Comparison of ENCODE assay signal across 12 mouse cellular contexts in genomic region chr7:30564970-30565571, GRCm38 (mm10). TPM values are rescaled to one million over a fixed set of nuclear protein-coding genes. Genes with fewer than 3 reads are reported as not detected.
DNase-seq lines count a peak whose midpoint lies in the region; ATAC-seq lines count a peak whose summit lies in the region.
"Had no signal": no experiment of that assay in that cellular context is flagged by ENCODE, and none has a peak within 500 bp of the region (broad histone marks: within the 10 kb centered on the region; RNA-seq: fewer than 3 reads in every experiment).

Gene Igflr1, plus strand, starts transcription at chr7:30565427.

- H3K4me3 ChIP-seq in liver, embryonic 11.5 days (ENCODE audit: low read depth, low read length), result no peak within 1 kb of the TSS
- no peak within 1 kb of the TSS; the same call in 1 of the 2 replicates for H3K4me3 ChIP-seq in forebrain, embryonic 15.5 days
- H3K4me3 ChIP-seq in midbrain, embryonic 15.5 days, result no peak within 1 kb of the TSS

- WGBS in liver, embryonic 11.5 days, result 93% methylated on average over 12 of the region's 12 CpGs
- WGBS in forebrain, embryonic 15.5 days, result 95% methylated on average over 12 of the region's 12 CpGs
- WGBS in midbrain, embryonic 15.5 days, result 92% methylated on average over 12 of the region's 12 CpGs

- peak; percentile 1 for DNase-seq in adrenal gland, postnatal 25 days
- no peak for DNase-seq in adrenal gland, adult 8-10 months
- no peak for DNase-seq in liver, embryonic 11.5 days (ENCODE audit: low spot score)
- no peak for DNase-seq in liver
- no peak for DNase-seq in retina, postnatal 1 day
- DNase-seq in right cerebral cortex, adult 18-20 months, result no peak
- DNase-seq: cerebellum, postnatal 25 days; gastrocnemius, postnatal 25 days; thymus, postnatal 25 days had no signal

- ATAC-seq in liver, embryonic 11.5 days (replicated peaks; ENCODE audit: low FRiP score), result no peak
- ATAC-seq in forebrain, embryonic 15.5 days (replicated peaks), result no peak
- no peak for ATAC-seq in midbrain, embryonic 15.5 days (replicated peaks)

- H3K27ac ChIP-seq in liver, embryonic 11.5 days (ENCODE audit: low read depth, low read length), result no peak within 1 kb of the TSS
- H3K27ac ChIP-seq in forebrain, embryonic 15.5 days (replicated peaks), result no peak within 1 kb of the TSS
- H3K27ac ChIP-seq in midbrain, embryonic 15.5 days, result no peak within 1 kb of the TSS

- no peaks in the 10 kb centered on the region for H3K9me3 ChIP-seq in liver, embryonic 11.5 days (ENCODE audit: control insufficient read depth, low read length)
- H3K9me3 ChIP-seq in forebrain, embryonic 15.5 days, result no peaks in the 10 kb centered on the region
- H3K9me3 ChIP-seq in midbrain, embryonic 15.5 days, result no peaks in the 10 kb centered on the region

- H3K4me2 ChIP-seq in liver, embryonic 11.5 days, result peak within 1 kb of the TSS; percentile 84
- H3K4me2 ChIP-seq in forebrain, embryonic 15.5 days (replicated peaks), result peak within 1 kb of the TSS; percentile 73
- H3K4me2 ChIP-seq in midbrain, embryonic 15.5 days, result peak within 1 kb of the TSS; percentile 89

- H3K36me3 ChIP-seq in liver, embryonic 11.5 days (ENCODE audit: control insufficient read depth, insufficient read depth, low read length), result peaks cover 16% of the 10 kb centered on the region
- H3K36me3 ChIP-seq in forebrain, embryonic 15.5 days, result peaks cover 51% of the 10 kb centered on the region
- H3K36me3 ChIP-seq in midbrain, embryonic 15.5 days (replicated peaks), result peaks cover 34% of the 10 kb centered on the region

- H3K27me3 ChIP-seq in liver, embryonic 11.5 days (replicated peaks; ENCODE audit: control insufficient read depth, insufficient read depth, low read length), result no peaks in the 10 kb centered on the region
- no peaks in the 10 kb centered on the region for H3K27me3 ChIP-seq in forebrain, embryonic 15.5 days
- no peaks in the 10 kb centered on the region for H3K27me3 ChIP-seq in midbrain, embryonic 15.5 days (replicated peaks)

- no peak within 1 kb of the TSS for H3K9ac ChIP-seq in liver, embryonic 11.5 days (ENCODE audit: low read depth, low read length)
- H3K9ac ChIP-seq in forebrain, embryonic 15.5 days (replicated peaks), result no peak within 1 kb of the TSS
- H3K9ac ChIP-seq in midbrain, embryonic 15.5 days, result no peak within 1 kb of the TSS

- peaks cover 9% of the 10 kb centered on the region for H3K4me1 ChIP-seq in liver, embryonic 11.5 days (replicated peaks; ENCODE audit: control insufficient read depth, insufficient read depth, low read length)
- peaks cover 19% of the 10 kb centered on the region for H3K4me1 ChIP-seq in forebrain, embryonic 15.5 days
- H3K4me1 ChIP-seq in midbrain, embryonic 15.5 days, result peaks cover 19% of the 10 kb centered on the region

RNA-seq across cellular contexts. Expression of gene Igflr1, which starts in this region (rescaled TPM):
- 4.4 and 6.7 TPM in 2 replicates for total RNA-seq in adrenal gland, postnatal 25 days (2021)
- total RNA-seq in adrenal gland, adult 8-10 months (2022), result 1 to 10 TPM; 2.1 to 7.9 (median 3.6) TPM
- 3.1 and 3.7 TPM in 2 replicates for polyA plus RNA-seq in liver, embryonic 11.5 days (2014; fragmentation: Nextera tagmentation; extraction: Ambion mirVana)
- 6.3 and 6.6 TPM in 2 replicates for polyA plus RNA-seq in forebrain, embryonic 15.5 days (2015; fragmentation: Nextera tagmentation; extraction: Ambion mirVana)
- polyA plus RNA-seq in midbrain, embryonic 15.5 days (2015; fragmentation: Nextera tagmentation; extraction: Ambion mirVana), result 8.0 and 8.1 TPM in 2 replicates
- total RNA-seq: neutrophil, adult 5-6 weeks had no signal
